In genomic region chr11:116342069-116342791, GRCm38 (mm10) we compare ENCODE assay signal across 13 mouse cellular contexts. TPM values are rescaled to one million over a fixed set of nuclear protein-coding genes. Genes with fewer than 3 reads are reported as not detected.
DNase-seq lines count a peak whose midpoint lies in the region; ATAC-seq and TF ChIP-seq lines count a peak whose summit lies in the region.
"Had no signal": no experiment of that assay in that cellular context is flagged by ENCODE, and none has a peak within 500 bp of the region (broad histone marks: within the 10 kb centered on the region; RNA-seq: fewer than 3 reads in every experiment).

No protein-coding gene starts in this region.

- no peak for TF ChIP-seq CTCF in thymus, adult 2 months (IDR thresholded peaks at IDR 0.05; ENCODE audit: borderline replicate concordance, control insufficient read depth, extremely low read depth, insufficient read depth, low read length, poor library complexity)

- no peak for TF ChIP-seq POLR2A in thymus, adult 2 months (IDR thresholded peaks at IDR 0.05; ENCODE audit: control insufficient read depth, extremely low read depth, insufficient read depth, low read length, poor library complexity)

- H3K36me3 ChIP-seq in hindbrain, embryonic 13.5 days: peaks cover 86% of the 10 kb centered on the region
- peaks cover 35% of the 10 kb centered on the region for H3K36me3 ChIP-seq in thymus, adult 2 months (ENCODE audit: control insufficient read depth, insufficient read depth, low read length)
- H3K36me3 ChIP-seq: lung, embryonic 15.5 days had no signal

- H3K9ac ChIP-seq in hindbrain, embryonic 13.5 days: 0 out of 2 replicates have a peak overlapping the region, but pooled peaks have one; percentile 19
- H3K9ac ChIP-seq: limb, embryonic 13.5 days; lung, embryonic 15.5 days had no signal

- DNase-seq in cerebellum, postnatal 14 days: peak; percentile 43 to 49
- no peak for DNase-seq in cerebellum, adult 8-10 months
- peak; percentile 53 to 54 for DNase-seq in layer of hippocampus, postnatal 14 days (ENCODE audit: low spot score in 2 of 2)
- no peak for DNase-seq in layer of hippocampus, adult 9-11 months
- peak; percentile 40 to 51 for DNase-seq in kidney, postnatal 25 days
- DNase-seq in spleen, postnatal 14 days (ENCODE audit: low spot score in 2 of 2): no peak
- no peak for DNase-seq in thymus, adult 2 months
- DNase-seq: heart, postnatal 14 days; thymus, postnatal 4 days had no signal

- no peak for ATAC-seq in hindbrain, embryonic 13.5 days (ENCODE audit: low FRiP score)

- H3K4me1 ChIP-seq in hindbrain, embryonic 13.5 days (replicated peaks): peaks cover 12% of the 10 kb centered on the region
- peaks cover 17% of the 10 kb centered on the region for H3K4me1 ChIP-seq in thymus, adult 2 months (replicated peaks; ENCODE audit: control insufficient read depth, insufficient read depth, low read length)

- H3K27ac ChIP-seq in hindbrain, embryonic 13.5 days: peak overlapping the region; percentile 55
- H3K27ac ChIP-seq in thymus, adult 2 months (ENCODE audit: control insufficient read depth, insufficient read depth, low read length): no peak overlapping the region
- H3K27ac ChIP-seq: limb, embryonic 13.5 days; lung, embryonic 15.5 days had no signal

- H3K9me3 ChIP-seq in hindbrain, embryonic 13.5 days: no peaks in the 10 kb centered on the region
- H3K9me3 ChIP-seq: limb, embryonic 13.5 days; lung, embryonic 15.5 days had no signal

- H3K27me3 ChIP-seq in hindbrain, embryonic 13.5 days: peaks cover 6% of the 10 kb centered on the region
- no peaks in the 10 kb centered on the region for H3K27me3 ChIP-seq in thymus, adult 2 months (ENCODE audit: control insufficient read depth, insufficient read depth, low read length)

- H3K4me3 ChIP-seq in hindbrain, embryonic 13.5 days: no peak overlapping the region
- H3K4me3 ChIP-seq in thymus, adult 2 months (ENCODE audit: control insufficient read depth, insufficient read depth, low read length): no peak overlapping the region
- H3K4me3 ChIP-seq: erythroblast, embryonic 14.5 days; limb, embryonic 13.5 days; lung, embryonic 15.5 days had no signal

- 70% methylated on average over 25 of the region's 25 CpGs for WGBS in hindbrain, embryonic 13.5 days
- WGBS in thymus, adult 2 months: 94% methylated on average over 25 of the region's 25 CpGs

- H3K4me2 ChIP-seq in hindbrain, embryonic 13.5 days: no peak overlapping the region
- H3K4me2 ChIP-seq: limb, embryonic 13.5 days; lung, embryonic 15.5 days had no signal

RNA-seq across cellular contexts. Expression of gene Foxj1, which starts 7.0 kb away (rescaled TPM):
- total RNA-seq in layer of hippocampus, postnatal 14 days (2021): 10 to 100 TPM in 1 of 2 experiments, 1 to 10 TPM in 1; 6.9 to 13.4 TPM
- polyA plus RNA-seq in hindbrain, embryonic 13.5 days (2015; fragmentation: Nextera tagmentation; extraction: Ambion mirVana): 14.2 and 24.3 TPM in 2 replicates
- 6.9 TPM in 2 replicates for polyA plus RNA-seq in thymus, adult 2 months (2012; rRNA removed)

RNA-seq across cellular contexts. Expression of gene Exoc7, which starts 35.2 kb away (rescaled TPM):
- 10 to 100 TPM; 76.5 to 77.8 TPM for total RNA-seq in layer of hippocampus, postnatal 14 days (2021)
- polyA plus RNA-seq in hindbrain, embryonic 13.5 days (2015; fragmentation: Nextera tagmentation; extraction: Ambion mirVana): 94.4 and 97.5 TPM in 2 replicates
- 50.7 and 51.6 TPM in 2 replicates for polyA plus RNA-seq in thymus, adult 2 months (2012; rRNA removed)

Comparison
In these comparisons a context has a peak if more than half of its experiments do, and no peak if none do; other contexts are left out.
1. DNase-seq: peak in cerebellum, postnatal 14 days (2 of 2), layer of hippocampus, postnatal 14 days (2 of 2) and kidney, postnatal 25 days (2 of 2); none in cerebellum, adult 8-10 months (single experiment), layer of hippocampus, adult 9-11 months (single experiment), spleen, postnatal 14 days (0 of 2) and thymus, adult 2 months (single experiment).